8 mouse cellular contexts compared by ENCODE assay signal in genomic region chr7:128238991-128239390, GRCm38 (mm10). TPM values are rescaled to one million over a fixed set of nuclear protein-coding genes. Genes with fewer than 3 reads are reported as not detected.
A peak's percentile ranks its signal among the peaks of the same experiment; 100 is the strongest.
DNase-seq lines count a peak whose midpoint lies in the region; ATAC-seq lines count a peak whose summit lies in the region.

No protein-coding gene starts in this region.

- H3K4me2 ChIP-seq in lung, embryonic 16.5 days (ENCODE audit: low read depth, low read length): peak overlapping the region; percentile 73

- no peaks in the 10 kb centered on the region for H3K9me3 ChIP-seq in lung, embryonic 16.5 days (ENCODE audit: control insufficient read depth, low read length)

- ATAC-seq in erythroid progenitor cell, adult 5-6 weeks (replicated peaks; ENCODE audit: low FRiP score, poor library complexity, severe bottlenecking): 0 out of 2 replicates have a peak, but pooled peaks have one; percentile 41
- ATAC-seq in lung, embryonic 16.5 days (ENCODE audit: low read depth): no peak

- H3K4me3 ChIP-seq in lung, embryonic 16.5 days (ENCODE audit: low read length): peak overlapping the region; percentile 75

- peak overlapping the region; percentile 61 for H3K9ac ChIP-seq in lung, embryonic 16.5 days (ENCODE audit: low read length)

- H3K4me1 ChIP-seq in lung, embryonic 16.5 days (replicated peaks; ENCODE audit: control insufficient read depth, insufficient read depth, low read length): peaks cover 13% of the 10 kb centered on the region

- peak overlapping the region; percentile 98 for H3K27ac ChIP-seq in lung, embryonic 16.5 days (ENCODE audit: low read length)

- DNase-seq in CD4-positive, CD25-positive, alpha-beta regulatory T cell, adult 2 months (ENCODE audit: low read depth, low spot score): peak; percentile 78
- peak; percentile 29 for DNase-seq in Muller cell, postnatal 12 days (ENCODE audit: inconsistent ontology term)
- DNase-seq in kidney, adult 18-20 months: peak; percentile 21
- peak; percentile 68 for DNase-seq in splenic B cell, adult 2 months (ENCODE audit: low read depth, low spot score)
- DNase-seq in layer of hippocampus, postnatal 14 days (ENCODE audit: low spot score in 2 of 2): no peak
- DNase-seq in layer of hippocampus, adult 11-12 months (ENCODE audit: low spot score): no peak

- peaks cover 19% of the 10 kb centered on the region for H3K36me3 ChIP-seq in lung, embryonic 16.5 days (ENCODE audit: control insufficient read depth, insufficient read depth, low read length)
- H3K36me3 ChIP-seq in splenic B cell, adult 2 months (ENCODE audit: control insufficient read depth, insufficient read depth, low read length, poor library complexity, severe bottlenecking): peaks cover 11% of the 10 kb centered on the region

- WGBS in lung, embryonic 16.5 days: 17% methylated on average over 4 of the region's 4 CpGs

- no peaks in the 10 kb centered on the region for H3K27me3 ChIP-seq in lung, embryonic 16.5 days (ENCODE audit: control insufficient read depth, insufficient read depth, low read depth, low read length)
- no peaks in the 10 kb centered on the region for H3K27me3 ChIP-seq in splenic B cell, adult 2 months (ENCODE audit: control insufficient read depth, insufficient read depth, low read length, poor library complexity, severe bottlenecking)

RNA-seq across cellular contexts. Expression of gene 9130023H24Rik, which starts 1.2 kb away (rescaled TPM):
- total RNA-seq in erythroid progenitor cell, adult 5-6 weeks (2015; ENCODE audit: low replicate concordance): 3.6 and 5.9 TPM in 2 replicates
- total RNA-seq in erythroid progenitor cell, adult 5-6 weeks (2017; ENCODE audit: low replicate concordance): 2.6 and 2.8 TPM in 2 replicates
- 9.4 TPM in 2 replicates for polyA plus RNA-seq in lung, embryonic 16.5 days (2015; fragmentation: Nextera tagmentation; extraction: Ambion mirVana)
- 1 to 10 TPM; 3.6 to 4.1 TPM for total RNA-seq in layer of hippocampus, postnatal 14 days (2021)

RNA-seq across cellular contexts. Expression of gene Armc5, which starts 1.8 kb away (rescaled TPM):
- 3.4 and 4.7 TPM in 2 replicates for total RNA-seq in erythroid progenitor cell, adult 5-6 weeks (2015; ENCODE audit: low replicate concordance)
- total RNA-seq in erythroid progenitor cell, adult 5-6 weeks (2017; ENCODE audit: low replicate concordance): 3.1 and 4.5 TPM in 2 replicates
- 20.0 TPM in 2 replicates for polyA plus RNA-seq in lung, embryonic 16.5 days (2015; fragmentation: Nextera tagmentation; extraction: Ambion mirVana)
- 10 to 100 TPM; 10.5 to 13.7 TPM for total RNA-seq in layer of hippocampus, postnatal 14 days (2021)

RNA-seq across cellular contexts. Expression of gene Tgfb1i1, which starts 7.6 kb away (rescaled TPM):
- total RNA-seq in erythroid progenitor cell, adult 5-6 weeks (2015; ENCODE audit: low replicate concordance): 0.84 and 1.4 TPM in 2 replicates
- total RNA-seq in erythroid progenitor cell, adult 5-6 weeks (2017; ENCODE audit: low replicate concordance): 0.51 TPM in 1 of 2 replicates, not detected in the other
- 190 and 203 TPM in 2 replicates for polyA plus RNA-seq in lung, embryonic 16.5 days (2015; fragmentation: Nextera tagmentation; extraction: Ambion mirVana)
- total RNA-seq in layer of hippocampus, postnatal 14 days (2021): 10 to 100 TPM; 22.6 to 24.1 TPM

RNA-seq across cellular contexts. Expression of gene Slc5a2, which starts 26.5 kb away (rescaled TPM):
- 2.5 TPM in 1 of 2 replicates, not detected in the other for total RNA-seq in erythroid progenitor cell, adult 5-6 weeks (2015; ENCODE audit: low replicate concordance)
- total RNA-seq in erythroid progenitor cell, adult 5-6 weeks (2017; ENCODE audit: low replicate concordance): 1.3 TPM in 1 of 2 replicates, not detected in the other
- polyA plus RNA-seq in lung, embryonic 16.5 days (2015; fragmentation: Nextera tagmentation; extraction: Ambion mirVana): 0.39 TPM in 1 of 2 replicates, not detected in the other
- not detected for total RNA-seq in layer of hippocampus, postnatal 14 days (2021)

RNA-seq across cellular contexts. Expression of gene Cox6a2, which starts 32.8 kb away (rescaled TPM):
- 3.4 TPM in 1 of 2 replicates, not detected in the other for total RNA-seq in erythroid progenitor cell, adult 5-6 weeks (2015; ENCODE audit: low replicate concordance)
- not detected in 2 replicates for total RNA-seq in erythroid progenitor cell, adult 5-6 weeks (2017; ENCODE audit: low replicate concordance)
- polyA plus RNA-seq in lung, embryonic 16.5 days (2015; fragmentation: Nextera tagmentation; extraction: Ambion mirVana): 22.4 and 28.3 TPM in 2 replicates
- total RNA-seq in layer of hippocampus, postnatal 14 days (2021): 1 to 10 TPM; 3.5 to 8.1 TPM

Comparison
In these comparisons a context has a peak if more than half of its experiments do, and no peak if none do; other contexts are left out.
1. DNase-seq: peak in CD4-positive, CD25-positive, alpha-beta regulatory T cell, adult 2 months (single experiment), Muller cell, postnatal 12 days (single experiment), kidney, adult 18-20 months (single experiment) and splenic B cell, adult 2 months (single experiment); none in layer of hippocampus, postnatal 14 days (0 of 2) and layer of hippocampus, adult 11-12 months (single experiment).
2. RNA of gene Tgfb1i1, which starts 7.6 kb away (total RNA-seq): 22.6 to 24.1 TPM in layer of hippocampus, postnatal 14 days; 0.51 to 1.4 TPM in erythroid progenitor cell, adult 5-6 weeks; every median in the first group is over 4 times any median in the second.